Mouse (Mus musculus) bone marrow, adult 2 months (tissue): ENCODE data around the gene Syp. TPM values are rescaled to one million over a fixed set of nuclear protein-coding genes. Genes with fewer than 3 reads are reported as not detected.

Experiments
- H3K27ac ChIP-seq: fragments of 200-500 bp; 2 replicates; pipeline ENCODE4 v1.5.1; 2012; ENCODE audit warnings: low read depth, mild to moderate bottlenecking, control low read depth, inconsistent platforms, low read length; ENCODE audit not compliant: control insufficient read depth, poor library complexity, insufficient read depth
- H3K4me1 ChIP-seq: fragments of 200-500 bp; 2 replicates; pipeline ENCODE4 v1.6.1; 2011; ENCODE audit warnings: low read length; ENCODE audit not compliant: control insufficient read depth, insufficient read depth
- H3K4me3 ChIP-seq: fragments of 200-500 bp; replicated peaks from 2 replicates; pipeline ENCODE3; 2011; ENCODE audit warnings: mild to moderate bottlenecking, low read depth, low read length, control low read depth; ENCODE audit not compliant: control insufficient read depth
- CTCF ChIP-seq: fragments of 200-500 bp; IDR thresholded peaks from 2 replicates; pipeline ENCODE4 v1.5.1; 2011; ENCODE audit warnings: low read length, control low read depth; ENCODE audit not compliant: control insufficient read depth, insufficient read depth
- POLR2A ChIP-seq: fragments of 200-500 bp; IDR thresholded peaks from 2 replicates; pipeline ENCODE4 v1.6.1; 2011; ENCODE audit warnings: low read depth, mild to moderate bottlenecking, control low read depth, low read length, borderline replicate concordance; ENCODE audit not compliant: control insufficient read depth
- WGBS: fragments of 180-500 bp; shearing (Covaris S2); methylation state at CpG from one replicate; pipeline ENCODE4 v1.1.7; 2018; 5-methylcytosine and 5-hydroxymethylcytosine counted together
- polyA plus RNA-seq: library from polyadenylated mRNA; stranded (reverse); fragments of >200 nt; gene quantifications from 2 replicates; pipeline ENCODE4 v1.2.4, GENCODE M21; 2011; ENCODE audit warnings: low replicate concordance; ENCODE audit not compliant: missing spikeins, insufficient read depth, insufficient read length

Gene Syp
- polyA plus RNA-seq, 1 experiment: 1.9 TPM

- WGBS: 6% methylated on average over 36 of the region's 36 CpGs
- peaks cover 3% of the 10 kb centered on the region for H3K4me1 ChIP-seq
- H3K27ac ChIP-seq: peak within 1 kb of the TSS; percentile 82
- TF ChIP-seq CTCF: no peak
- TF ChIP-seq POLR2A: peak; percentile 21; the same call in 1 of the 2 replicates
- H3K4me3 ChIP-seq: peak within 1 kb of the TSS; percentile 96
These were observed 32.8 kb downstream of the Syp start, which contains the start of gene Plp2 for GRCm38 (mm10) chrX:7670921-7671623. Gene Plp2, minus strand, starts transcription at chrX:7671390.

DNA sequence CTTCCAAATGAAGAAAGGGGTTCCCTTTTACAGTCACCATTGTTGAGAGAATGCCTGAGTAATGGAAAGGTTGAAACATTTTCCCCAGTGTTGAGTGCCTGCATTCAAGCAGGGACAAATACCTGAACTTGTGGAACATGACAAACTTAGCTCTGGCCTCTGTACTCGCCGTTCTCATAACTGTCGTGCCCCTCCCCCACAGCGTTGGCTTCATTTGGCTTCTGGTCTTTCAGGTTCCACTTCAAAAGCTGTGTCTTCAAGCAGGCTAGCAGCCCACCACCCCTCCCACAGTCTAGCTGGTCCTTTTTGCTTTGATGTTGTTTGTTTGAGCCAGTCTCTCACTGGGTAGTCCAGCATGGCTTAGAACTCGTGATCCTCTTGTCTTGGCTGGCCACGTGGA is 34.5 kb downstream of the Syp start:
- peak overlapping the region; percentile 80 for H3K27ac ChIP-seq
- WGBS: 31% methylated on average over 6 of the region's 6 CpGs
- TF ChIP-seq POLR2A (no peak), CTCF (no peak)
- peak overlapping the region; percentile 39 for H3K4me3 ChIP-seq
- peaks cover 3% of the 10 kb centered on the region for H3K4me1 ChIP-seq

DNA sequence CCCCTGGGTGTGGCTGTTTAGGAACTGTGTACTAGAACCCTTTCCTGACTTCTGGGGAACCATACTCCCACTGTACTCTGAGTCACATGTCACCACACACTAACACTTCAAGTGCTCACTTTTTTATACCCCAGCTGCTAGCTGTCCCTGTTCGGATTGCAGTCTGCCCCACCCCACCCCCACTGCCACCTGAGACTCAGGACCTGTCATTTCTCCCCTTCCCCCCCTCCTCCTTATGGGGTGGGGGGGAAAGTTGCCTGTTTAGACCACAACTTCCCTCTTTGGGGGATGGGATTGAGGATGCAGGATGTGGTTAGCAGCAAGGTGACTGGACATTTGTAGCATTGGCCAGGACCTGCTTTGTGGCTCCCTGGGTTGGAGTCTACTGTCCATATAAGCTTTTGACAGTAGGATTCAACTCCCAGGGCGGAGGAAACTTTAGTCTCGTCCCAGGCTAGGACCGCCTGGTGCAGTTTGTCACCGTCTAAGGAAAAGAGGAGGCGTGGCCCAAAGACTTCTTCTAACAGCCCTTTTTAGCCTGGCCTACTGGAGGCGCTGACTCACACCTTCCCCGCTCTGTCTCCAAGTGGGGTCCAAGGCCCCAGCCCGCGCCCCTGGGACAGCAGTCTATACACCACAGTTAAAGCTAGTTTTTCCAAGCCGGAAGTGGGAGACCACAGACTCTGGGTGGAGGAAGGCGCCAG is 35.5 kb downstream of the Syp start:
- Histone ChIP-seq H3K4me1 (peaks cover 3% of the 10 kb centered on the region), H3K27ac (peak overlapping the region; percentile 87), H3K4me3 (peak overlapping the region; percentile 6)
- TF ChIP-seq POLR2A: no peak
- TF ChIP-seq CTCF: no peak
- WGBS: 19% methylated on average over 12 of the region's 12 CpGs

- TF ChIP-seq POLR2A (no peak), CTCF (no peak)
- H3K4me3 ChIP-seq: peak overlapping the region; percentile 68
- H3K27ac ChIP-seq: peak overlapping the region; percentile 87
- WGBS: 19% methylated on average over 28 of the region's 28 CpGs
- H3K4me1 ChIP-seq: peaks cover 3% of the 10 kb centered on the region
These were observed 36.2 kb downstream of the Syp start for GRCm38 (mm10) chrX:7674284-7675000.

DNA sequence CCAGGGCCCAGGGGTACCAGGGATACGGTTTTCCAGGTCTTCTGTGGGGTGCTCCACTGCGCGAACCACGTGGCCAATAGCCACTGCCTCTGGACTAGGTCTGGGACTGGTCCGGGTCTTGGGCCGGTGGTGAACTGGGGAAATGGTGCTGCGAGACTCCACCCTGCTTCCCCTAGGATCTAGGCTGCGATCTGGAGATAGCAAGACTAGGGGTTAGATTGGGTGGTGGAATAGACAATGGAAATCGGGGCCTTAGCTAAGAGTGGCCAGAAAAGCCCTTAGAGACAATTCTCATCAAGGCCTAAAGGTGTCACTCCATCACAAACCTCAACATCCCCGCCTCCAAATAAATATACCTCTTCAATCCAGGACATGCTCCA is 36.7 kb downstream of the Syp start:
- peak overlapping the region; percentile 68 for H3K4me3 ChIP-seq
- H3K27ac ChIP-seq: peak overlapping the region; percentile 87
- H3K4me1 ChIP-seq: peaks cover 3% of the 10 kb centered on the region
- TF ChIP-seq POLR2A: no peak
- no peak for TF ChIP-seq CTCF
- WGBS: 11% methylated on average over 10 of the region's 10 CpGs

GRCm38 (mm10) chrX:7678986-7679385 is 40.7 kb downstream of the Syp start:
- Histone ChIP-seq H3K4me3 (no peak overlapping the region), H3K27ac (no peak overlapping the region), H3K4me1 (no peaks in the 10 kb centered on the region; the same call in 1 of the 2 replicates)
- 18% methylated on average over 3 of the region's 3 CpGs for WGBS
- no peak for TF ChIP-seq CTCF
- TF ChIP-seq POLR2A: no peak

GRCm38 (mm10) chrX:7679405-7680056 is 41.3 kb downstream of the Syp start:
- no peaks in the 10 kb centered on the region; the same call in 1 of the 2 replicates for H3K4me1 ChIP-seq
- TF ChIP-seq POLR2A (no peak), CTCF (peak; percentile 67)
- 14% methylated on average over 27 of the region's 27 CpGs for whole genome bisulfite sequencing
- no peak overlapping the region; the same call in 1 of the 2 replicates for H3K27ac ChIP-seq
- peak overlapping the region; percentile 37 for H3K4me3 ChIP-seq

DNA sequence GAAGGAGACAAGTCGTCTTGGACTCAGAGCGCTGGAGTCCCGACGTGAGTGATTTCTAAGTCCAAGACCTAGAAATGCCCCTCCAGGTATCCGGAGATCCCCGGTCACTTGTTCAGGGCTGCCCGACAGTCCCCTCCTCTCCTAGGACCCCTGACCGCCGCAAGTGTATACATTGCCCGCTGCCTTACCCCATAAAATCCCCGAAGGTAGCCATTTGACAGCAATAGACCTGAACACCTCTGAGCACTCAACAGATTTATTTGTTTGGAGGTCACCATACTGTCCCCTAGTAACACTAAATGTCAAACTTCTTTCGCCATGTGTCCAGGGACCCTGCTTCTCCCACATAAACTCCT is 41.8 kb downstream of the Syp start:
- H3K4me3 ChIP-seq: no peak overlapping the region
- WGBS: 22% methylated on average over 11 of the region's 12 CpGs
- TF ChIP-seq POLR2A: no peak
- TF ChIP-seq CTCF: no peak
- H3K4me1 ChIP-seq: no peaks in the 10 kb centered on the region; the same call in 1 of the 2 replicates
- no peak overlapping the region for H3K27ac ChIP-seq
